Mouse (Mus musculus): ENCODE measurements at regions not wholly inside any gene's neighbourhood (a gene's known extent, or its start where the extent isn't known, plus 50 kb on each side); places are given as distances from the start of the nearest gene placed in this dataset.
"Not testable (repeated sequence)": the region's sequence is repeated elsewhere in the genome, so short reads cannot be mapped to it uniquely, and the experiment has no call there.

- no peak for ATAC-seq (replicated peaks; ENCODE audit: poor library complexity)
These were observed 102.0 kb upstream of the Fam78b start for GRCm38 (mm10) chr1:166899238-166899637.

GRCm38 (mm10) chr1:166900028-166900427 lies 101.2 kb upstream of the Fam78b start:
- ATAC-seq (replicated peaks; ENCODE audit: poor library complexity) = no peak

- ATAC-seq (replicated peaks; ENCODE audit: poor library complexity) = no peak
These were observed 100.6 kb upstream of the Fam78b start for GRCm38 (mm10) chr1:166900441-166901161.

GRCm38 (mm10) chr1:166901574-166901973 lies 99.6 kb upstream of the Fam78b start:
- ATAC-seq (replicated peaks; ENCODE audit: poor library complexity) = no peak

GRCm38 (mm10) chr1:166903417-166903816 lies 97.8 kb upstream of the Fam78b start:
- no peak for ATAC-seq (replicated peaks; ENCODE audit: poor library complexity)

- no peak for ATAC-seq (replicated peaks; ENCODE audit: poor library complexity)
These were observed 92.9 kb upstream of the Fam78b start for GRCm38 (mm10) chr1:166908231-166908805.

- ATAC-seq (replicated peaks; ENCODE audit: poor library complexity) = not testable (repeated sequence)
These were observed 89.0 kb upstream of the Fam78b start for GRCm38 (mm10) chr1:166912195-166912594.

GRCm38 (mm10) chr1:166922911-166923712 lies 78.1 kb upstream of the Fam78b start:
- no peak for ATAC-seq (replicated peaks; ENCODE audit: poor library complexity)

DNA sequence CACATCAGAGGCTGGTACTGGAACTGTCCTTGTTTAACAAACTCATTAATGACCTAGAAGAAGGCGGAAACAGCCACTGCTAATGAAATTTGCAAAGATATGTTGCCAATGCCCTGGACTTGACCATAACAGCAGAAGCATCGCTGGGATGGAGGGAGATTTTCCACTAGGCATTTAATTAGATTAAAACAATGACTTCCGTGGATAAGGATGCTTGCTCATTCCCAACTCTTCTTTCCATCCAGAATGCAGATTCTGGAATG lies 77.6 kb upstream of the Fam78b start:
- no peak for ATAC-seq (replicated peaks; ENCODE audit: poor library complexity)

GRCm38 (mm10) chr1:166924126-166924525 lies 77.1 kb upstream of the Fam78b start:
- no peak for ATAC-seq (replicated peaks; ENCODE audit: poor library complexity)

DNA sequence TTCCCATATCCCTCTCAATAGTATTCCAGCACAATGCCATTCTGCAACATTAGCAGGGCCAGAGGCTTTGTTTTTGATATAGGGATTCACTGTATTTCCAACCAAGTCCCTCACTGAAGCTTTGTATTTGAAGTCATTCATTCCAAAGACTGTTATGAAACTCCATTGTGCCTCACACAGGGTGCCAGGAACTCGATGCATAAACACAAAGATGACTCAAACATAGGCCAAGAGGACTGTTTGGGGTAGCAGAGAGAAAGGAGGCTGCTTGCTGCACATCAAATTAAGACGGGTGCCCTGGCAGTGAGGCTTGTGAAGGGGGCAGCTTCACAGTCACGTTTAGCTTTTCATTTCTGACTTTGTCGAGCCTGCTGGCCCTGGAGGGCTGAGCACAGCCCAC lies 75.1 kb upstream of the Fam78b start:
- no peak for ATAC-seq (replicated peaks; ENCODE audit: poor library complexity)

DNA sequence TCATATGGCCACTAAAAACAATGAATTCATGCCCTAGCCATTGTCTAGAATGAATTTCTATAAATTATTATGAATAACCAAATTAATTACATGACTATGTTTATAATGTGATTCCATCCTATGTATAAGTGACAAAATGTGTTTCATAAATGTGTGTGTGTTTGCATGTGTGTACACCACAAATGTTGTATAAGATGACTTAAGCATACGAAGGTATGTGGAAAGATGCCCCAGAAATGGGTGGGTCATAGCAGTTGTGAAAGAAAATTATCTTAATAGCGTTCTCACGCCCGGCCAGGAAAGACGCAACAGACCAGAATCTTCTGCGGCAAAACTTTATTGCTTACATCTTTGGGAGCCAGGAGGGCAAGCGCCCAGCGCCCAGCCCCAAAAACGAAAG lies 61.5 kb upstream of the Fam78b start:
- ATAC-seq (replicated peaks; ENCODE audit: poor library complexity) = not testable (repeated sequence)

GRCm38 (mm10) chr1:166940146-166941076 lies 60.8 kb upstream of the Fam78b start:
- not testable (repeated sequence) for ATAC-seq (replicated peaks; ENCODE audit: poor library complexity)

- no peak for ATAC-seq (replicated peaks; ENCODE audit: poor library complexity)
These were observed 59.0 kb upstream of the Fam78b start for GRCm38 (mm10) chr1:166942201-166942600.

DNA sequence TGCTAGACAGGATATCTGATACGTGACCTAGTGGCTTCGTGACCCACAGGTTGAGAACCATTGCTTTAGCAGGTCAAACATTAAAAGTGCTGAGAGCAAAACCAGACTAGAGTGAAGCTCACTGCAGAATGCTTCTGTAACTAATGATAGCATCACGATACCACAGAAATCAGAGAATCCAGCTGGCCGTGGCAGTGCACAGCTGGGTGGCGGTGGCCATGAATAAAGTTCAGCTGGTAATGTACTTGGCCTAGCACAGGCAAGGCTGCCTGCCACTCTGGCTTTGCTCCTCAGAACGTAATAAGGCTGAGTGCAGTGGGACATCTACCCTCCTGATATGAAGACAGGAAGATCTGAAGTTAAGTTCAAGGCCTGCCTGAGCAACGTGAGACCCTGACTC lies 56.7 kb upstream of the Fam78b start:
- ATAC-seq (replicated peaks; ENCODE audit: poor library complexity) = no peak

DNA sequence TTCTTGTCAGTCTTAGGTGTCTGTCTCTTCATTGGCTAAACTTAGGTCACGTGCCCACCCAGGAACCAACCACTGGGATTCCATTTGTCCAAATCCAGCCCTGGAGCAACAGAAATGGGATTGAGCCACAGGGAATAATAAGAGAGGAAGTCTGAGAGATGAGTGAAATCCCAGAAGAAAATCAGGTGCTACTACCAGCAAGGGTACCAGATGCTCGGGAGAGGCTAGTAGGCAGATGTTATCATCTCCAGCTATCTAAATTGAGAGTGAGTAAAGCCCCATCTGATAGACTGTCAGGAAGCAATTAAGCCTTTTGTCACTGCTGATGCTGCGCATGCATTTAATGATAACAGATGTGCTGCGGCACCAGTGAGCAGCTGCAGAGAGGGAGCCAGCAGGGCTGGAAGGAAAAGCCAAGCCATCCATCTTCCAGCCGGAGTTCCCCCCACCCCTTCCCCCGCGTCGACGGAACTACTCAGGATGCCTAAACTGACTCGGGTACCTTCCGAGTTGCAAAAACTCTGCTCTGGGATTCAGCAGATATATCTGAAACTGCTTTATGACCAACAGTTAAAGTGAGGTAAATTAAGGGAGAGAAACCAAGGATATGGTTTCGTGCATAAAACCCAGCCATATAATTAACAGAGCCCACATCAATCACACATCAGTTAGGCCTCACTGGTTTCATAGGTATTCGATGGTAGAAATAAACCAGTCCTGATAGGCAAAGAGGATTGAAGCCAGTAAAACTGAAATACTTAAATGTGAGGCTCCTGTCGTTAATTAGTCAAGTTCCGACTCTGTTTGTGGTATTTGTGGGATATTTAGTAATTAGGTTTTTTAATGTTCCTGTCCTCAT lies 53.1 kb upstream of the Fam78b start:
- no peak for ATAC-seq (replicated peaks; ENCODE audit: poor library complexity)
